Mouse (Mus musculus) megakaryocyte, embryonic 14.5 days (primary cell): ENCODE data around the gene Dchs1.

Experiments
- FLI1 ChIP-seq: IDR thresholded peaks from 2 replicates; pipeline ENCODE4 v1.6.1; 2012; ENCODE audit warnings: low read length, inconsistent platforms, mixed read lengths
- GATA1 ChIP-seq: IDR thresholded peaks from 3 replicates; pipeline ENCODE4 v1.6.1; 2012; ENCODE audit warnings: mixed read lengths, low read length, inconsistent platforms, borderline replicate concordance

- TF ChIP-seq GATA1 (no peak), FLI1 (no peak)
Observed at GRCm38 (mm10) chr7:105747776-105748175, 39.7 kb downstream of the Dchs1 start.
